ENCODE assay signal across 7 mouse cellular contexts in the genomic region with DNA sequence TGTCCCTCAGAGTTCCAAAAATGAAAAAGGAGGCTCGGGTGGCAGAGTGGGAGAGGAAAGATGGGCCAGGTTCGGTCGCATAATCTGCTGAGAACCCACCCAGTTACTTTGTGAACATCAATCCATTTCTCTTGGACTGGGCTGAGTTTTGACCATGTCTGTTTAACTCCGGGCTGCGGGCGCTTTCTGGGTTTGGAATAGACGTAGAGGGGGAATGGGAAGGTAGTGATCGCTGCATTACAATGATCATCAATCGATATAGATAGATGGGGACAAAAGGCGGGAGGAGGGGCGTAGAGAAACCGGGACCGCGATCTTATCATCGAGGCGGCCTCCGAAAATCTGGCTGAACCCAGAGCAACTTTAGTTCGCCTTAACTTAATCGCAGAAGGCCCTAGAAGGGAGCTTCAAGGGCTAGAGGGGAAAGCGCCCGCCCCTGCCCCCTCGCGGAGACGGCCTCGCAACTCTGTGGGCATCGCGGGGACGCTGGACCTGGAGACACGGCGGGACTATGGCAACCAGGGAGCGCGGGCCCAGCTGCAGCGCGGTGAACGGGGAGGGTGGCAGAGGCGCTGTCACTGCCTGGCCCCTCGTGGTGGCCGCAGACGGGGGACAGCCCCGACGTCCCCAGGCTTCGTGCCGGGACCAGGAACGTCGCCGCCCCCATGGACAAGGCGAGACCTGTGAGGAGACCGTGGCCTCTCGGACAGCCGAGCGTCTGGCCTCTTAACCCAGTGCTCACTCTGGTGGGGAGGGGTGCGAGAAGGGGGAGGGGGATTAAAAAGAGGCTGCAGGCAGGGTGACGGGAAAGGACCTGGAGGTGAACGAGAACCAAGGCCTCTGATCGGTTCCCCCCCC. TPM values are rescaled to one million over a fixed set of nuclear protein-coding genes. Genes with fewer than 3 reads are reported as not detected.
A peak's percentile ranks its signal among the peaks of the same experiment; 100 is the strongest.
DNase-seq lines count a peak whose midpoint lies in the region; ATAC-seq and TF ChIP-seq lines count a peak whose summit lies in the region.

No protein-coding gene starts in this region.

- H3K9me3 ChIP-seq in forebrain, embryonic 14.5 days (replicated peaks; ENCODE audit: control insufficient read depth, low read length): no peaks in the 10 kb centered on the region
- H3K9me3 ChIP-seq in limb, embryonic 14.5 days (ENCODE audit: control insufficient read depth, low read length): no peaks in the 10 kb centered on the region
- no peaks in the 10 kb centered on the region for H3K9me3 ChIP-seq in stomach, embryonic 15.5 days

- peak; percentile 17 for DNase-seq in lung, postnatal 10 days
- DNase-seq in lung, postnatal 14 days: no peak
- no peak for DNase-seq in forebrain, embryonic 14.5 days (ENCODE audit: low spot score)
- DNase-seq in limb, embryonic 14.5 days (ENCODE audit: low spot score): no peak
- DNase-seq in right cerebral cortex, postnatal 36 days (ENCODE audit: low spot score in 2 of 2): no peak

- H3K27ac ChIP-seq in forebrain, embryonic 14.5 days (ENCODE audit: low read depth, low read length): peak overlapping the region; percentile 52
- no peak overlapping the region for H3K27ac ChIP-seq in limb, embryonic 14.5 days (replicated peaks; ENCODE audit: low read depth, low read length)
- no peak overlapping the region for H3K27ac ChIP-seq in stomach, embryonic 15.5 days

- ATAC-seq in forebrain, embryonic 14.5 days: peak; percentile 83
- 0 out of 2 replicates have a peak, but pooled peaks have one; percentile 13 for ATAC-seq in limb, embryonic 14.5 days (ENCODE audit: low FRiP score, low read depth)
- ATAC-seq in stomach, embryonic 15.5 days (ENCODE audit: insufficient read depth, low FRiP score, low read depth): peak; percentile 31; the same call in 1 of the 2 replicates
- ATAC-seq in CD4-positive, CD25-positive, alpha-beta regulatory T cell, adult 4 months: no peak

- no peak for TF ChIP-seq POLR2A in limb, embryonic 14.5 days (IDR thresholded peaks at IDR 0.05; ENCODE audit: borderline replicate concordance, extremely low read depth, insufficient read depth, insufficient read length)

- no peaks in the 10 kb centered on the region for H3K27me3 ChIP-seq in forebrain, embryonic 14.5 days (replicated peaks; ENCODE audit: control insufficient read depth, insufficient read depth, low read length)
- peaks cover 5% of the 10 kb centered on the region; the same call in 1 of the 2 replicates for H3K27me3 ChIP-seq in limb, embryonic 14.5 days (ENCODE audit: control insufficient read depth, insufficient read depth, low read length)
- H3K27me3 ChIP-seq in stomach, embryonic 15.5 days (replicated peaks): peaks cover 33% of the 10 kb centered on the region

- 6% methylated on average over 52 of the region's 55 CpGs for WGBS in forebrain, embryonic 14.5 days
- 13% methylated on average over 38 of the region's 55 CpGs for WGBS in limb, embryonic 14.5 days
- 9% methylated on average over 54 of the region's 55 CpGs for WGBS in stomach, embryonic 15.5 days

- peak overlapping the region; percentile 65 for H3K4me2 ChIP-seq in forebrain, embryonic 14.5 days (ENCODE audit: low read length)
- peak overlapping the region; percentile 59 for H3K4me2 ChIP-seq in limb, embryonic 14.5 days (replicated peaks; ENCODE audit: low read depth, low read length, severe bottlenecking)
- peak overlapping the region; percentile 53 for H3K4me2 ChIP-seq in stomach, embryonic 15.5 days

- peaks cover 22% of the 10 kb centered on the region for H3K36me3 ChIP-seq in forebrain, embryonic 14.5 days (ENCODE audit: control insufficient read depth, insufficient read depth, low read length)
- H3K36me3 ChIP-seq in limb, embryonic 14.5 days (ENCODE audit: control insufficient read depth, insufficient read depth, low read length): peaks cover 21% of the 10 kb centered on the region
- H3K36me3 ChIP-seq in stomach, embryonic 15.5 days: no peaks in the 10 kb centered on the region

- peak overlapping the region; percentile 26 for H3K4me3 ChIP-seq in forebrain, embryonic 14.5 days (ENCODE audit: low read depth, low read length)
- H3K4me3 ChIP-seq in limb, embryonic 14.5 days (replicated peaks; ENCODE audit: low read length): peak overlapping the region; percentile 32
- H3K4me3 ChIP-seq in stomach, embryonic 15.5 days (replicated peaks): peak overlapping the region; percentile 17

- H3K9ac ChIP-seq in forebrain, embryonic 14.5 days (ENCODE audit: low read length): peak overlapping the region; percentile 56
- peak overlapping the region; percentile 50 for H3K9ac ChIP-seq in limb, embryonic 14.5 days (ENCODE audit: low read depth, low read length, severe bottlenecking)
- H3K9ac ChIP-seq in stomach, embryonic 15.5 days: no peak overlapping the region

- peaks cover 20% of the 10 kb centered on the region for H3K4me1 ChIP-seq in forebrain, embryonic 14.5 days (ENCODE audit: control insufficient read depth, insufficient read depth, low read length)
- peaks cover 23% of the 10 kb centered on the region for H3K4me1 ChIP-seq in limb, embryonic 14.5 days (ENCODE audit: control insufficient read depth, insufficient read depth, low read length)
- H3K4me1 ChIP-seq in stomach, embryonic 15.5 days: 0 out of 2 replicates have a peak, but pooled peaks cover 7% of the 10 kb centered on the region

RNA-seq across cellular contexts. Expression of a gene that starts 18.5 kb away (rescaled TPM):
- 14.8 and 16.0 TPM in 2 replicates for polyA plus RNA-seq in forebrain, embryonic 14.5 days (2014; fragmentation: Nextera tagmentation; extraction: Ambion mirVana)
- 13.6 and 17.9 TPM in 2 replicates for polyA plus RNA-seq in limb, embryonic 14.5 days (2012; rRNA removed)
- polyA plus RNA-seq in limb, embryonic 14.5 days (2014; fragmentation: Nextera tagmentation; extraction: Ambion mirVana): 8.4 and 11.2 TPM in 2 replicates
- 1.2 and 1.4 TPM in 2 replicates for polyA plus RNA-seq in stomach, embryonic 15.5 days (2015; fragmentation: Nextera tagmentation; extraction: Ambion mirVana)
- polyA plus RNA-seq in CD4-positive, CD25-positive, alpha-beta regulatory T cell, adult 4 months (2017; shearing (Covaris generic)): not detected
